Mouse (Mus musculus): ENCODE measurements around the gene Tnni2. TPM values are rescaled to one million over a fixed set of nuclear protein-coding genes. Genes with fewer than 3 reads are reported as not detected.

Gene Tnni2
- total RNA-seq, 1 experiment from 2014 or later, result 1.8 TPM

GRCm38 (mm10) chr7:142457227-142457811 is 15.7 kb downstream of the Tnni2 start:
- ATAC-seq (replicated peaks; ENCODE audit: low read depth, poor library complexity, severe bottlenecking), result no peak

- peak; percentile 50 for ATAC-seq (replicated peaks; ENCODE audit: low read depth, poor library complexity, severe bottlenecking)
These were observed 16.4 kb downstream of the Tnni2 start for GRCm38 (mm10) chr7:142458026-142458425.

- no peak for ATAC-seq (replicated peaks; ENCODE audit: low read depth, poor library complexity, severe bottlenecking)
These were observed 17.2 kb downstream of the Tnni2 start for GRCm38 (mm10) chr7:142458676-142459298.

- no peak for ATAC-seq (replicated peaks; ENCODE audit: low read depth, poor library complexity, severe bottlenecking)
These were observed 17.7 kb downstream of the Tnni2 start for GRCm38 (mm10) chr7:142459299-142459691.

GRCm38 (mm10) chr7:142460636-142461077 is 19.0 kb downstream of the Tnni2 start, which contains the start of gene Lsp1:
Lsp1 (plus strand) TSS chr7:142460809.
- peak; percentile 51 for ATAC-seq (replicated peaks; ENCODE audit: low read depth, poor library complexity, severe bottlenecking)

- ATAC-seq (replicated peaks; ENCODE audit: low read depth, poor library complexity, severe bottlenecking), result peak; percentile 15; the same call in 1 of the 2 replicates
These were observed 19.8 kb downstream of the Tnni2 start for GRCm38 (mm10) chr7:142461446-142461845.

GRCm38 (mm10) chr7:142462190-142462589 is 20.6 kb downstream of the Tnni2 start:
- no peak for ATAC-seq (replicated peaks; ENCODE audit: low read depth, poor library complexity, severe bottlenecking)

GRCm38 (mm10) chr7:142462594-142463078 is 21.0 kb downstream of the Tnni2 start:
- no peak; the same call in 1 of the 2 replicates for ATAC-seq (replicated peaks; ENCODE audit: low read depth, poor library complexity, severe bottlenecking)

- ATAC-seq (replicated peaks; ENCODE audit: low read depth, poor library complexity, severe bottlenecking), result peak; percentile 52
These were observed 28.6 kb downstream of the Tnni2 start for GRCm38 (mm10) chr7:142470171-142470691.

- peak; percentile 21; the same call in 1 of the 2 replicates for ATAC-seq (replicated peaks; ENCODE audit: low read depth, poor library complexity, severe bottlenecking)
These were observed 29.3 kb downstream of the Tnni2 start for GRCm38 (mm10) chr7:142470808-142471413.

- ATAC-seq (replicated peaks; ENCODE audit: low read depth, poor library complexity, severe bottlenecking), result no peak
These were observed 29.8 kb downstream of the Tnni2 start for GRCm38 (mm10) chr7:142471414-142471861.

GRCm38 (mm10) chr7:142471884-142472570 is 30.4 kb downstream of the Tnni2 start:
- ATAC-seq (replicated peaks; ENCODE audit: low read depth, poor library complexity, severe bottlenecking), result peak; percentile 67

GRCm38 (mm10) chr7:142472936-142473335 is 31.3 kb downstream of the Tnni2 start:
- no peak for ATAC-seq (replicated peaks; ENCODE audit: low read depth, poor library complexity, severe bottlenecking)

- no peak for ATAC-seq (replicated peaks; ENCODE audit: low read depth, poor library complexity, severe bottlenecking)
These were observed 31.9 kb downstream of the Tnni2 start for GRCm38 (mm10) chr7:142473476-142473875.

GRCm38 (mm10) chr7:142474799-142475198 is 33.2 kb downstream of the Tnni2 start:
- ATAC-seq (replicated peaks; ENCODE audit: low read depth, poor library complexity, severe bottlenecking), result no peak

- ATAC-seq (replicated peaks; ENCODE audit: low read depth, poor library complexity, severe bottlenecking), result no peak
These were observed 34.0 kb downstream of the Tnni2 start for GRCm38 (mm10) chr7:142475641-142476040.

GRCm38 (mm10) chr7:142476271-142476670 is 34.7 kb downstream of the Tnni2 start:
- ATAC-seq (replicated peaks; ENCODE audit: low read depth, poor library complexity, severe bottlenecking), result no peak

GRCm38 (mm10) chr7:142476795-142477452 is 35.3 kb downstream of the Tnni2 start:
- ATAC-seq (replicated peaks; ENCODE audit: low read depth, poor library complexity, severe bottlenecking), result no peak

GRCm38 (mm10) chr7:142478001-142478400 is 36.4 kb downstream of the Tnni2 start:
- no peak for ATAC-seq (replicated peaks; ENCODE audit: low read depth, poor library complexity, severe bottlenecking)

GRCm38 (mm10) chr7:142478574-142478973 is 37.0 kb downstream of the Tnni2 start:
- ATAC-seq (replicated peaks; ENCODE audit: low read depth, poor library complexity, severe bottlenecking), result no peak

Data from common myeloid progenitor, adult 5-6 weeks (primary cell).